Mouse (Mus musculus) forelimb bud, embryonic 11.5 days (tissue): ENCODE measurements around the gene Add1.

Experiments used
- DNase-seq: peaks from one replicate; pipeline ENCODE4 v3.0.0-alpha.2; 2012; ENCODE audit warnings: low read depth, low spot score

Gene Add1

DNA sequence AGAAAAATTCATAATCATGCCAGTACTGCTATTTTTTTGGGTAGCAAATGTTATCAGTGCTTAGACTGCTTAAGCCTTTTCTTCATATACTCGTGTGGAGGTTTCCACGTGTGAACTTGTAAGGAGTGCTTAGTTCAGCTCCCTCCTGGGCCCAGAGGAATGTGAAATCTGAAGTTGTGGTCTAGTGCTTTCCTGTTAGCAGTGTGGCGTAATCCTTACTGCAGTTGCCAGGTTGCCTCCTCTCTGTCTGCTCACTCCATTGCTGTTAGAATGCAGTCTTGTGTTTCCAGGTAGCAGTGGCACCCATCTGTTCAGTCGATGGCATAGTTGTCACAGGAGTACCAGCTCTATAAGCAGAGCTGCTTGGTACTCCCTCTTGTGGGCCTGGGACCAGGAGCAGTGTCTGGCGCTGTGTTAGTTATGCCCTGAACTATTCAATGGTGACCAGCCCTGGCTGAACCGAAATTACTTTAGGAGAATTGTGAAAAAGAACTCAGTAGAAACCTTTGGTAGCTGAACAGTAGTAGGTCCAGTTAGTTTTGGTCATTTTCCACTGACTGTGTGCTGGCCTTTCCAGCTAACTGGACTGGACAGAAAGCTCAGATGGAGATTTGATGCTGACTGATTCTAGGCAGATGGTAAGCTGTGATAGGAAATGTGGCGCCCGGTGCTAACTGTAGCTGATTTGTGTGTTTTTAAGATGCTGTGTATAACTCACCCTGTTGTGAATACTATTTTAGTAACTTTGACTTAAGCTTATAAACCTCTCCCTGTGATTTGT, 33.8 kb downstream of the Add1 start:
- DNase-seq: no peak

DNA sequence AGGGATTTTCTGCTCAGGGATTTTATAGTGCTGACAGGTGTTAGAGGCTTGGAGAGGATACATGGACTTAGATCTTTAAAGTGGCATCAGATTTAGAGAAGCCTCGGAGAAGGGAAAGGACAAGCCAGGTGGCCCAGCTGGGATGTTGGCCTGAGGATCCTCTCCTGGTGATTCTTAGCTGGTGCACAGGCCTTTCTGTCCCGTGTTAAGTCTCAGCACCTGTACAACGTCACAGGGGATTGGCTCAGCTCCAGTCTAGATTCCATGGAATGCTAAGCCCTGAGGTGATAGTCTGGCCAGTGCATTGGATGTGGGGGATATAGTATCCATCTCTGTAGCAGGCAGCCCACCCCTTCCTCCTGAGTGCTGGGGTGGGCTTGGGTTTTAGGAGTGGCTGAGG, 34.8 kb downstream of the Add1 start:
- DNase-seq: no peak

DNA sequence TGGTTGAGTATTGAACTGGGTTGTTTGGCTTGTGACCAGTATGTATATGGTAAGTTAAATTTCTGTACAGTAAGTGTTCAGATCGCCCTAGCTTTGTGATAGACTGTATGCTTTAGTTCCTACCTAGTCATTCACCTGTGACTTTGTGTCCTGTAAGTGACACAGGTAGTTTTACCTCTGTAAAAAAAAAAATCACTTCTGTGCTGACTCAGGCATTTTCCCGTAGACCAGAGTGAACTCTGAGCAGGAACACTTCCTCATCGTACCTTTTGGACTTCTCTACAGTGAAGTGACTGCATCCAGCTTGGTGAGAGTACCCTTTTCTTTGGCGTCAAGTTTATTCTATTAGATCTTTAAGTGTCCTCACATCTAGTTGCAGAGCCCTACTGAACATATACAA, 36.5 kb downstream of the Add1 start:
- DNase-seq: no peak

DNA sequence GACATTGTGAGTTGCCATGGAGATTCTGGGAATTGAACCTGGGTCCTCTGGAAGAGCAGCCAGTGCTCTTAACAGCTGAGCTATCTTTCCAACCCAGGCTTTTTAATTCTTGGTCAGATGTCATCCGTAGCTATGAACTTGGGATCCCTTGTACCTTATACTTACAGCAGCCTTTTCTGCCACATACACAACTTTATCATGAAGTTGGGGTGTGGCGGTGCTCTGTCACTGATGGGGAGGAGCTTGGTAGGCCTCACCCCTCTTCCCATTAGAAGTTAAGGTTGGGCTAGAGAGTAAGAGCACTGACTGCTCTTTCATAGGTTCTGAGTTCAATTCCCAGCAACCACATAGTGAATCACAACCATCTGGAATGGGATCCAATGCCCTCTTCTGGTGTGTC, 59.5 kb downstream of the Add1 start:
- no peak for DNase-seq

DNA sequence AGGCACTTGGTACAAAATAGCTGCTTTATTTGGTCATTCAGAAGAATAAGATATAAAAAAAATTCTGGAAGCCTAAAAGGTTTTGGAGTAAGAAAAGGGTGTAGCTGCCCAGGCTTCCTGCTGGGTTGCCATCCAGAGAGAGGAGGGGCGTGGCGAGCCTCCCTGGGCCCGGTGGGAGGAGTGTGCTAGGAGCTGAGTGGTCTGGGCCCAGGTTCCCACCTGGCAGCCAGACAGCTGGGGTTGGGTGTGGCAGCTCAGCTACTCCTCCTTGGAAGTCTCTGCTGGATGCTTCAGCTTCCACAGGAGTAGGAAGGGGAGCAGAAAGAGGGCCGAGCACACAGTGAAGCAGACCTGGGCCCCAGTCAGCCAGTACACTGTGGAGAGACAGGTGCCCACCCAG, 60.2 kb downstream of the Add1 start:
- DNase-seq: no peak

DNA sequence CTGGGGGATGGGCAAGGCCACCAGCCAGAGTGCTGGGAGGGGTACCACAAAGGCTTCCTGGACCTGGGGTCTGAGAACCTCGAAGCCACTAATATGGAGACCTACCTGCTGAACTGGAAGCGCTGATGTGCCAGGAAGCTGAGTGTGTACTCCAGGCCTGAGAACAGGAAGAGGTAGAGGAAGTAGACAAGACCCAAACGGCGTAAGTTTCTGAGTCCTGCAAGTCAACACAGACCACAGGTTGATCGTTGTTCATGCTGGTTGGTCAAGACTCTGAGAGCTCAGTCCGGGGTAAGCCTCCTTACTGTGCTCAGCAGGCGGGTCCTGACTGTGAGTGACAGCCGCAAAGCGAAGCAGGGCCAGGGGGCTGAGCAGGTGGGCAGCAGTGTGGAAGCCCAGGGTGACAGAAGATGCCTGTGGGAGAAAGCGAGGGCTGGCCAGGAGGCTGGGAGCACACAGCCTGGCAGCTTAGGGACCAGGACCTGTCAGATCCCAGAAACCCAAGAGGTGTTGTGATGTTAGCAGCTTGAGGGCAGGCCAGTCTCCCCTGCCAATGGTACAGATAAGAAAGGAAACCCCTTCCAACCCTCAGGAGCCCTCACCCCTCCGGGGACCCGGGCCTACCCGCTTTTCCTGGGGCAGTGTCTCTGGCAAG, 61.4 kb downstream of the Add1 start:
- DNase-seq: no peak

DNA sequence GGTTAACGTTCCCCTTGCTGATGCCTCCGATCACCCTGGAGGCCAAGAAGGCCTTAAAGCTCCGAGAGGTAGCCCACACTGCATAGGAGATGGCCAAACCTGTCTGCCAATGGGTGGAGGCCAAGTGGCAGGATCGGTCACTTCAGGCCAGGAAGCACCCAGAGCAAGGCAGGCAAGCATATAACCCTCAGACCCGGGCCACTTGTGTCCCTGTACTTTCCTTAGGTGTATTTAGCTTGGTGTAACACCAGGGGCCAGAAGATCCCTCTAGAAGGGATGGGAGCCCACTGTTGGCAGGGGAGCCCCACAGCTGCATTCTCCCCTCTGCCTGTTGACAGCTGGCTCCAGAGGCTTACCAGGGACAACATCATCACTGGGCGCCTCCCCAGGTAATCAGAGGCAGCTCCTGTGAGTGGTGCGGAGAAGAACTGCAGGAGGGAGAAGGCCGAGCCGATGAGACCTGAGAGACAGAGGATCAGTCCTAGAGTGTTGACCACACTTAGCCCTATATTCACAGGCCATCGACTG, 62.3 kb downstream of the Add1 start:
- DNase-seq: no peak

DNA sequence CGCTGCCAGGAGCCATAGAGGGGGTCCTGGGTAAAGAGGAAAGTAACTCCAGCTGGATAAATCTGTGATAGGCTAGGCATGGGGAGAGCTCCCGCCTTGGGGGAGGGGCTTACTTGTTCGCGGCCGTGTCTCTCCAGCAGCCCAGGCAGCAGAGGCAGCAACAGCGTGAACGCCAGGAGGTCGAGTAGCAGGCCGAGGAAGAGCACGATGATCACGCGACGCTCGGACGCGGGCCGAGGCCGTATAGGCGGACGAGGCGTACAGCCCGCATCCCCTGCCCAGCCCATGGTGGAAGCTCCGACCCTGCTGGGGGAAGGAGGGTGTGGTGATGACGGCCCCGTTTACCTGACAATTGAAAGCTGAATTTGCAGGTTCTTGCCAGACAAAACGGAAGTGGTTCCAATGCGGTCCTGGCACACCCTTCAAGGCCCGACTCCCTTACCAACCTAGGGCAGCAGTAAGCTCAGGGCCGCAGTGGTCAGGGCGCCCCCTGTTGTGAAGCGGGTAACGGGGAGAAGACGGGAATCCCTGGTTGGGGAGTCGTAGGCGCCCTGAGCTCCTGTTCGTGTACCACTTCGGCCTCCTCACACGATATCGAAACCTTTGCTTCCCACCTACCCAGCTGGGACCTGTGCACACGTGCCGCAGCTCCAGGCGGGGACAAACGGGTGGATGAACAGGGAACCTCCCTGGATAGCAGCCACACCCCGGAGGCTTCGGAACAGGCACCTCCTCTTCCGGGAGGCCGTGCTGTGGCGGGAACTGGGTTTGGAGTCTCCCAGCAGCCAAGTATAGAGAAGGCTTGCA, 63.2 kb downstream of the Add1 start, which contains the start of gene Mfsd10:
Mfsd10 (minus strand) TSS at position 732 of the 807 bp plus-strand sequence.
- peak; percentile 79 for DNase-seq

DNA sequence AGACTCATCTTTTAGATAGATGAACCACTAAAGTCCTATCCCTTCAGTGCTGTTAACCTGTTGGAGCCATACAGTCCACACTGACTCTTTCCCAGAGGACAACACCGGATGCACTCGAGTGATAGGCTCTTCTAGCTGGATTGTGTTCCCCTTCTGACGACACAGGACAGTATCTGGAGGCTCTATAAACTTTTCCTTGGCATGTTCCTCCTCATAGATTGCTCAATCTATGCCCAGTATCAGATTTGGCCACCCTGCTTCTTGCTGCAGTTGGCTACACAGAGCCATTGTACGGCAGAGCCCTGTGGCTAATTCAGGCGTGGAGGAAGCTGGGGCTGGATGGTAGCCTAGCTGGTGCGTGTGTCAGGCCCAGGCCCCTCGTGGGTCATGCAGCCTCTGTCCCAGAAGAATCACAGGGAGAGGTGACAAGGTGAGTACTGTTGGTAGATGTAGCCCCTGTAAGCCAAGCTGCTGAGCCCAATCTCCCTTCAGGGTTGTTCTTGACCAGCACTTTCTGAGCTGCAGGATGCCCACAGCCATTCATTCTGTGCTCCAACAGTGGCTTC, 64.2 kb downstream of the Add1 start:
- no peak for DNase-seq

DNA sequence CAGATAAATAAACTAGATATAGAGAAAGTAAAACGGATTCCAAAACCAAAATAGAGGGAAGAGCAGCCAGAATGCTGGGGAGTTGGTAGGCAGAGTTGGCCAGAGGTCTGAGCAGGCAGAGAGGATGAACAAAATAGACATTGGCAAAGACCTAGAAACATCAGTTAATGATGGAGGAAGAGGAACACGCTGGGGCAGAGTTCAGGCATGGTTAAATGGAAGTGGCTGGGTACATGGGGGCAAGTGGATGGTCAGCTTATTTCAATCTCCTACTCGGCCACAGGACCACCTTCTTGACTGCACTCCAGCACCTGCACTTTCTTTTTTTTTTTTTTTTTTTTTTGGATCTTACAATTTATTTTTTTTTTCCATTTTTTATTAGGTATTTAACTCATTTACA, 68.5 kb downstream of the Add1 start:
- no peak for DNase-seq

DNA sequence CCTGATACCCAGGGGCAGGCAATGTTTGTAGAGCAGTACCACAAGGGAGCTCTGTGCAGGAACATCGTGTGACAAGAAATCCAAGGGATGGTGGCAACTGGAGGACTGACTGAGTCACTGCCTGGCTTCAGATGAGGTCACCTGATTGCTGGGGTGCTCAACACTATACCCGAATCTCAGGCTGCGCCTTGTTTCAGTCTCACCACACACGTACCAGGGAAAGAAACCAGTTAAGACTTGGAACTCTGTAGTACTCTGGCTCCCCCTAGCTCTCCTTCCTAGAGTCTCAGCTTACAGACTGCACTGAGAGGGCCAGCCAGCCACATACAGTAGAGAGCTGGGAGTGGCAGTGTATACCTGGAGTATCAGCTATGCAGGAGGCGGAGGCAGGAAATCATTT, 69.5 kb downstream of the Add1 start:
- DNase-seq: peak; percentile 27

DNA sequence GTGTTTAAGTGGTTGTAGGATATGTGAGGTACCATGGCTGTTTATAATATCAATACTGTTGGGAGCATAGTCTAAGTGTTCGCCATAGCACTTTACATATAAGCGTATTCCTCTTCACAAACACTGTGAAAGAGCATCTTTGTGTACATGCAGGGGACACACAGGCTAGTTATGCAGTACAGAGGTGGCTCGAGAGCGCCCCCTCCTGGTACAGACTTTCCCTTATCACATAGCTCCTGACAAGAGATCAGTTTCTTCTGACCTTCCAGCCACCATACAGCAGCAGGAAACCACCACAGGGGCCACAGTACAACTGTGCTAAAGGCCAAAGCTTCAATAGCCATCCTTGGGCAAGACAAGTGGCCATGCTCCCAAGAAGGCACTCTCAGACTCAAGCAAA, 74.1 kb downstream of the Add1 start:
- DNase-seq: peak; percentile 57

DNA sequence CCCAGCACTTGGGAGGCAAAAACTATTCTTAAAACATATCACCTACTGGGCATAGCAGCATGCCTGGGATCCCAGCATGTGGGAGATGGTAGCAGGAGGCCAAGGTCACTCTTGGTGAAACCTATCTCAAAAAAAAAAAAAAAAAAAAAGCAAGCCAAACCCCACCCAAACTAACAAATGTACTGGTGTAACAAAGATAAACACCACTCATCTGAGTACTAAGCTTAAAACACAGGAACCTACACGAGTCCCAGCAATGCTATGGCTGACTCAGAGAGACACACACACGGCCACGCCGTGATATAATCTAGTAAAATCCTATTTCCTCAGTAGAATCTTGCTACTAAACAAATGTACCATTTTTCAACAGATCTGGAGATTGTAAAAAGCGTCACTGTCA, 79.5 kb downstream of the Add1 start:
- no peak for DNase-seq

DNA sequence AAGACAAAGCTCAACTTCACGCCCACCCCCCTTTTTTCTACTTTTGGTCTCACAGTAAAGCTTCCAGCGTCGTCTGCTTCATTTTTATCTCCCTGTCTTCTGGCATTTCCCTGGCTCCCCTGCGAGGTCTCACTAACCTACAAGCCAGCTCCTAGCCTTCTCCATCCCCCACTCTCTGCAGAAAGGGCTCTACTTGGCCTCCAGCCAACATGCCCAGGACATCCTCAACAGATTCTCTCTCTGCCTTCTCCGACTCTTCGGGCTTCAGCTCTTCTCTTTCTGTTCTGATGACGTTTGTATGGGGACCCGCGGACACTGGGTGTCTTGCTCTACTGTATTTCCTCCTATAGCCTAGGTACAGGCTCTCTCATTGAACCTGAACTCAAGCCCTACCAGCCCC, 81.4 kb downstream of the Add1 start:
- DNase-seq: no peak

DNA sequence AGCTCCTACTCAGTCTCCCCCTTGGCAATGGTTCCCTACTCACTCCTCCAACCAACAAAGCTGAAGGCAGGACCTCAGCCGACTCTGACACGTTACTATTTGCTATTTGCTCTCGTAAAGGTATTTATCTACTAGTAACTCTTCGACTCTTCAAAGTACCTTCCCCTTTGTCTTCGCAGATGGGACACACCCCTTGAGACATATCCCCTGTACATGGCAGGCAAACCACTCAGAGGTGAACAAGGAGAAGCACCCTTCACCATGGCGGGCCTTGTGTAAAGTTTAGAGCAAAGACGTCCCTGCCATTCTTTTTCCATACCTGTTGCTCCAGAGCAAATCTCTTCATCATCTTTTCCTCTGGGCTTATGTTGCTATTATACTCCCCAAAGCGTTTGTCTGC, 84.1 kb downstream of the Add1 start:
- no peak for DNase-seq

DNA sequence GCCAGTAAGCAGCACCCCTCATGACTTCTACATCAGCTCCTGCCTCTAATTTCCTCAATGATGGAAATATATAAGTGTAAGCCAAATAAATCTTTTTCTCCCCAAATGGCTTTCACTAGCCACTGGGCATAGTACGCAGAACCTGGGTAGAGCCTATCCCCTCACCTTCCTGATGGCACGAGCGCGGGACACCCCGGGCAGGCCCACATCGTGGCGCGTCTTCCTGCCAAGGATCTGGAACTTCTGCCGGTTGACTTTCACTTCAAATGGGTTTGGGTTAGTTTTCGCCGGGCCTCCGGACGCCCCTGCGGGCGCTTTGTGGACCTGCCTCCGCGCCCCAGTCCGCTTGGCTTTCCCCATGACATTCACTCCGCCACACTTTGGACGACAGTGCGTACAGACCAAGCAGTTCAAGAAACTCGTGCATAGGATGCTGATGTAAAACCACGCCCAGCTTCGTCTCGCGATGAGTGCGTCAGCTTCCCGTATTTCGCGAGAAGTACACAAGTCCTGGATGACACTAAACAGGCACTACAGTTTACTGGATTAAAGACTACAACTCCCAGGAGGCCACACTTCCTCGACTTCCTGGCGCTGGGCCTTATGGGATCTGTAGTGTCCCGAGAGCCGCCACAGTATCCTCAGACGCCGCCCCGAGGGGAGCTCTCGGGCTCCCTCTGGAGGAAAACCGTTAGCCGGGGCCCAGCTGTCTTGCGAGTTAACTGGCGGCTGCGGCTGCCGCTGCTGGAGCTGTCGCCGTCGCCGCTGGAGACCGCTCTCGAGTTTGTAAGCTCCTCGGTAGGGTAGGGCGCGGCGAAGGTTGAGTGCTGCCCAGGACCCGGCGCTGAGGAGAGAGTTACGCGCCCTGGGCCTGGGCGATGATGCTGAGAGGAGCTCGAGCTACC, 86.5 kb downstream of the Add1 start, which contains the start of the genes Nop14 and Grk4:
Nop14 (minus strand) TSS at position 463 of the 905 bp plus-strand sequence.
Grk4 (plus strand) TSS at position 694 of the 905 bp plus-strand sequence.
- DNase-seq: peak; percentile 100

DNA sequence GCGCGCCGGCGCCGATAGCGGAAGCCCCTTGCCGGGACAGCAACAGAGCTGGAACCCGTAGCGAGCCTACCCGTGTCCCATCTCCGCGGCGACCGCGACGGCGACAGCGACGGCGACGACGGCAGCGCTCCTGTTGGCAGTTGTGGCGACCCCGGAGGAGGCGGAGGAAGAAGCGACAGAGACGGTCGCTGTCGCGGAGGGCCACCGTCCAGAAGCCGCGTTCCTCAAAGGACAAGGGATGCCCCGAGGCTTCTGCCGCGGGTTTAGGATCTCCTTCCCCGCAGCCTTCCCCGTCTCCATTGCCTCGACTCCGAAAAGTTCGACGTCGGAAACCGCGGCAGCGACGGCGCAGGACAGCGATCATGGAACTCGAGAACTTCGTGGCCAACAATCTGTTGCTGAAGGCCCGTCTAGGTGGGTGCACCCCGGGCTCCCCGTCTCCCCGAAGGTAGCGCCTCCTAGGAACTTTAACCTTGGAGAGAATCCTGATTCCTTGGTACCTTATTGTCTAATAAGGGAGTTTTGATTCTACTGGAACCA, 87.2 kb downstream of the Add1 start:
- peak; percentile 26 for DNase-seq

DNA sequence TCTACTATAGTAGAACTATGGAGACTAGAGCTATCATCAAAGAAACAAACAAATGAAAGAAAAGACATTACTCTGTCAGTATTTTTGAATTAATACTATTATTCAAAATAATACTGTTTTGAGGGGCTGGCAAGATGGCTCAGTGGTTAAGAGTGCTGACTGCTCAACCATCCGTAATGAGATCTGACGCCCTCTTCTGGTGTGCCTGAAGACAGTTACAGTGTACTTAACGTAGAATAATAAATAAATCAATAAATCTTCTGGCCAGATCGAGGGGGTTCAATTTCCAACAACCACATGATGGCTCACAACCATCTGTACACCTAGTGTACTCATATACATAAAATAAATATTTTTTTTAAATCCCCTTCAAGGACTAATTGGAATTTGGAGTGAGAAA, 88.4 kb downstream of the Add1 start:
- no peak for DNase-seq

DNA sequence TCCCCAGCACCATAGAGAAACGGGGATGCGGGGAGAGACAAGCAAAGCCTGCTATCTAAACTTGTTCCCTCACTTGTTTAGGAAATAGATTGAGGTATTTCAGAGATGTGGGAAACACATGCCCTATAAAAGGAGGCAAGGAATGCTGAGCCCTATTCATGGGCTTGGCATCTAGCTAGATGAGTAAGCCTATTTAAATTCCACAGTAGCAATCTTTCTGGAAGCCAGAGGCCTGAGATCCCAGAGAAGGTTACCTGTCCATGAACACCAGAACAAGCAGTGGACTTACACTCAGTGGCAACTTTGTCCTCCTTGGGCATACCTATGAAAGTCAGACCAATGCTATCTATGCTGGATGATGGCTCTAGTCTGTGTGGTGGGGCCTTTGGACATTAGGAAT, 89.8 kb downstream of the Add1 start:
- DNase-seq: no peak

DNA sequence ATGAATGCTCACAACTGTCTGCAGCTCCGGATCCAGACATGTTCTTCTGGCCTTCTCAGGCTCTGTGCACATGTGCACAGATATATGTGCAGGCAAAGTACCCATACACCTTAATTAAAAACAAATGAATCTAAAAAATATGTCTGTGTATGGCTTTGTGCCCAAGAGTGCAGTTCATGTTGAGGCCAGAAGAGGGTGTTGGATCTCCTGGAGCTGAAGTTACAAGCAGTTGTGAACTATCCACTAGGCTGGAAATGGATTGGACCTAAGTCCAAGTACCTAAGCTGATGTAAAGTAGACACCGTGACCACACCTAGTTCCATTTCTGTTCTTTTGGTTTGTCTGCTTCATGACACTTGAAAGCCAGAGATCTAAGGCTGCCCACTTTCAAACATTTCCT, 96.0 kb downstream of the Add1 start:
- DNase-seq: no peak
